Mouse (Mus musculus) large intestine, adult 2 months (tissue): ENCODE measurements around the gene Tnip1. TPM values are rescaled to one million over a fixed set of nuclear protein-coding genes. Genes with fewer than 3 reads are reported as not detected.

Experiments
- DNase-seq: peaks from one replicate; pipeline ENCODE4 v3.0.0-alpha.2; 2012; ENCODE audit warnings: low read depth, low spot score
- WGBS: fragments of 180-500 bp; shearing (Covaris S2); methylation state at CpG from one replicate; pipeline ENCODE4 v1.1.7; 2018; 5-methylcytosine and 5-hydroxymethylcytosine counted together
- polyA plus RNA-seq: library from polyadenylated mRNA; depleted of rRNA; stranded (reverse); fragments of >200 nt; gene quantifications from 2 replicates; pipeline ENCODE4 v1.2.3, GENCODE M21; 2012

Tnip1 gene
- polyA plus RNA-seq, 1 experiment: 49.6 TPM

DNA sequence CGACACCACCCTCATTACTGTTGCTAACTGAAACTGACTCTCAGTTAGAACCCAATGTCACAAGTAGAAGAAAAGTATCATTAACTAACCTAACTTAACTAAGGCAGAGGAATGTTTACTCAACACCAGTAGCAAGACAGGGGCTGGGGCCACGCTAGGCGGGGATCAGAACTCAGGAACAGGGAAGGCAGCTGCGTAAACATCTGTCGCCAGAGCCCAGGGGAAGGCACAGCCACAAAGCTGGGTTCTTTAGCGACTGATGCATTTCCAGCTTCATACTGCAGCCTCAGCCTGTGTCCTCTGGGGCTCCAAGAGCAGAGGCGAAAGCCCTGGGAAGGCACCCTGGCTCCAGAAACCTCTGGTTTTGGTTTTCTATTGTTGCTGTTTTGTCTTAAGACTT is 70.6 kb downstream of the Tnip1 start:
- 40% methylated on average over 7 of the region's 7 CpGs for WGBS
- DNase-seq: no peak

DNA sequence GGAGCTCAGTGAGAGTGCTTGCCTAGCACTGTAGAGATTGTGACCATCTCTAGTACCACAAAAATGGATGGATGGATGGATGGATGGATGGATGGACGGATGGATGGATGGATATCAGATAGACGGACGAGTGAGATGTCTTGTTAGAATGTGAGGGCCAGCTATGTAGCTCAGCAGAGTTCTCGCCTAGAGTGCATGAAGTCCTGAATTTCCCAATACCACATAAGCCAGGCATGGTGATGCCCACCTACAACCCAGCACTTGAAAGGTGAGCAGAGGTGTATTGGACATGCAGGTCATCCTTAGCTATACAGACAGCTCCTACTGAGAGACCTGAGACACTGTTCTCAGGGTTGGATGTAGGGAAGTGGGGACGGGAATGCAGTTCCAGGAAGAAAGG is 71.4 kb downstream of the Tnip1 start:
- 94% methylated on average over 5 of the region's 5 CpGs for WGBS
- DNase-seq: no peak

DNA sequence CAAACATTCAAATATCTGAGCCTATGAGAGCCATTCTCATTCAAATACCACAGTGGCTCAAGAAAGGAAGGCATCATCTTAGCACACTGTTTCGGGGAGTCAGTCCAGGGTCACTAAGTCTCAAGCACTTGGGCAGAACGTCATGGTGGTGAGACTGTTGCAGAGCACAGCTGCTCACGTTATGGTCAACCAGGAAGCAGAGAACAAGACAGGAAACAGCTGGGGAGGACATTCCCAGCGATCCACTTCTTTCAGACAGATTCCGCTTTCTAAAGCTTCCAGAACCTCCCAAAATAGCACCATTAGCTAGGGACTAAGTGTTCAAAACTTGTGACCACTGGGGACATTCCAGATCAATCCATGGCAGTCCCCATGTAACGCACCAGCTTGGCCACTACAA is 74.8 kb downstream of the Tnip1 start:
- DNase-seq: no peak
- WGBS: 71% methylated on average over 6 of the region's 6 CpGs

DNA sequence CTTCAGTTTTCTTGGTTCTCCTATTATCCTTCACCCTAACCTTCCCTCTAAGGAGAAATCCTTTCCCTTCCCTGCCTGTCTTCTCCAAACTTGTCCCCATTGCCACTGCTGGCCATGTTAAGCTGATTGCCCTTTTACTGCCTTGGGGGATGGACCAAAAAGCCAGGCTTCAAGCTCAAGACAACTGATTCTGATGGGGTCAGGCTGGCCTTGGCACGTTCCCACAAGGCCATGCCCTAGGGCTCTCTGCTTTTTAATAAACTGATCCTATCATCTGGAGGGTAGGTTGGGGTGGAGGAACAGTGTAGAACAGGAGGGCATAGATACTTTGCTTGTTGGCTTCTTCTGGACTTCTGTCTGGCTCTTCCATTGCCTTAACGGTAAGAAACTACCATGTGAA is 77.3 kb downstream of the Tnip1 start:
- 92% methylated on average over 2 of the region's 2 CpGs for WGBS
- no peak for DNase-seq

DNA sequence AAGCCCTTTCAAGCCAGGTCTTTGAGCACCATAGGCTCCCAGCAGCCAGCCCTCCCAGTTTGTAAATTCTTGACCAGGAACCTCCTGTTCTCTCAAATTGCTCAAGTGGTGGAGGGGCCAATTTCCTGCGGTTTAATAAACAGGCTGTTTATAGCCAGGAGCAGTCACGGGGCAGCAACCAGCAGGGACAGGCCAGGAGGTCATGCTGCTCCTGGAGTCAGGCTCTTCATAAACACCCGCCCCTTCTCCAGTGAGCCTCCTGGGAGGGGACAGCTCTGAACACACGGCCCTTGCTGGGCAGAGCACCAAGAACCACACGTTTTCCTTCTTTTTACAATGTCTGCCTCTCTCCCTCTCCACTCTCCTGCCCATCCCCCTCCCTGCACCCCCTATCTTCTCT is 77.8 kb downstream of the Tnip1 start:
- WGBS: 12% methylated on average over 5 of the region's 5 CpGs
- DNase-seq: no peak

DNA sequence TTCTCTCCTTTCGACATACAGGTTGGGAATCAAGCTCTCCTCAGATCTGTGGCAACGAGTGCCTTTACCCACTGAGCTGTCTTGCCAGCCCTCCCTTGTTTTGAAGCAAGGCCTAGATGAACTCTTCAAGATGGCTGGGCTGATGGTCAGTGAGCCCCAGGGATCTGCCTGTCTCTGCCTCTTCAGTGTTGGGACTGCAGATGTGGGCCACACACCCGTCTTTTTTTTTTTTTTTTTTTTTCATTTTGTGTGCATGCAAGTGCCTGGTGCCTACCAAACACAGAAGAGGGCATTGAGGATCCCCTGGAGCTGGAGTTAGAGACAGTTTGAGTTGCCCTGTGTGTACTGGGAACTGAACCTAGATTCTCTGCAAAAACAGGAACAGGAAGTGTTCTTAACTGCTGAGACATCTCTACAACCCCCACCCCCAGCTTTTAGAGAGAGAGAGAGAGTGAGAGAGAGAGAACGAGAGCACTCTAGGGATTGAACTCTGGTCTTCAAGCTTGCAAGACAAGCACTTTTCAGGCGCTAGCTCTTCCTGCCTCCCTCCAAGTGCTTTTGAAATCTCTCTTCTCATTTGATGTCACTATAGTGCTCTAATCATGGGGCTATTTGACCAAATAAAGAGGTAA is 78.4 kb downstream of the Tnip1 start:
- WGBS: 70% methylated on average over 5 of the region's 5 CpGs
- DNase-seq: no peak

DNA sequence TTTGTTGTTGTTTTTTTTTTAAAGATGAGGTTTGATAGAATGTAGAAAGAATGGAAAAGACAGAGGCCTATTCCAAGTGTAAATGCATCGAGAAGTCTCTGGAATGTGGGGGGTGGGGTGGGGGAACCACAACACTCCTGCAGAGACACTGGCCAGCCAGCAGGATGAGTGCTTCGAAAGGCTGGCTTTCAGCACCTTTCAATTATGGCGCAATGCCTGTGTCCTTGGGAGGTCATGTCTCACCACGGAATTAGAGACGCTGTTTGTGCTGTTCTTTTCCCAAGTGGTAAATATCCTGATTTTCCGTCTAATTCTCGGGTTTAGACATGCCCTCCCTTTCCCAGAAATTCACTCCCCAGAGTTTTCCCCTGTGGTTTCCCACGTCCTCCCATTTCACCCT is 80.0 kb downstream of the Tnip1 start:
- DNase-seq: no peak
- 74% methylated on average over 8 of the region's 8 CpGs for WGBS

DNA sequence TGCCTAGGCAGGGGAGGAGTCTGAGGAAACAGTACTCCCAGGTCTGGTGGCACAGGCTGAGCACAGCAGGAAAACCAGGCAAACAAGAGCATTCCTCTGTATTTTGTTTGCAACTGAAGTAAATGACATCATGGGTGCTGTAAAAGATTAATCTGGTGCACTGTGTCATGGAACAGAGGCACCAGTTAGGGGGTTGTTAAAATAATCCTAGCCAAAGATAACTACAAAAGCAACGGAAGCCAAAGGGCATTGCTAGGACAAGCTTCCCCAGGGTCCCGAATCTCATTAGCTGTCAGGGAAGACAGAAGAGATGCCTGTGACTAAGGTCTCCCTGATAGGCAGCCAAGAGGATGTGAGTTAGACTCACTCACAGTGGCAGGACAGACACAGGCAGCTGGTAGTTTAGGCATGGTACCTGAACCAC is 81.7 kb downstream of the Tnip1 start:
- 12% methylated on average over 2 of the region's 2 CpGs for WGBS

DNA sequence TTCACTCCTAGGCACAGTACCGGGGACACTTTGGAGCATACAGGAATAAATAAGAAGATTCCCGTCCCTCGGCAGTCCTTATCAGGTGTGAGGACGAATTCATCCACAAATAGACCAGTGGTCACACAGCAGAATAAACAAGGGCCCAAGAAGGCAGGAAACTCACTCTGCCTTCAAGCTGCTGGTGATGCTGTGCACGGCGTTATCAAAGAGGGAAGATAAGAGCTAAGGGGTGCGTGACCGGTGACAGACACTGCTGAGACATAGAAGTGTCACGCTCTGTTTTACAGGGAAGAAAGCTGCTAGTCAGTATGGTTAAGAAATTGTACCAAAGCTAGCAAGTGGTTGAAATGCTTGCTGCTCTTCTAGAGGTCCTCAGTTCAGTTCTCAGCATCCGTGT is 82.8 kb downstream of the Tnip1 start:
- DNase-seq: no peak
- WGBS: 86% methylated on average over 10 of the region's 10 CpGs

More for the DNA sequence above, 81.7 kb downstream of the Tnip1 start:
- no peak for DNase-seq

DNA sequence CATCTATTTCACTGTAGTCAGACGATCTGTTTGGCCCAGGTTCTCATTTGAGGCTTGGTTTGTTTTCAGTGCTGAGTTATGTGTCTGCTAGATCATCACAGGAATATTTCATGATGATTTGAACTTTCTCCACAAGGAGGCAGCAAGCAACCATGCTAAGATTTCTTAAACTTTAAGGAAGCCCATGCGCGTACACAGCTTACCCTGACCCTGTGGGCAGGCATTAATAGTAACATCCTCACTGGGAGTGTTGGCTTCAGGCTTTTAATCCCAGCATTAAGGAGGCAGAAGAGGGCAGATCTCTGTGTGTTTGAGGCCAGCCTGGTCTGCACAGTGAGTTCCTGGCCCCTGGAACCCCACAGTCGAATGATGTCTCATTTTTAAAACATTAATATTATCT is 83.3 kb downstream of the Tnip1 start:
- DNase-seq: no peak
- WGBS: 31% methylated on average over 4 of the region's 4 CpGs

DNA sequence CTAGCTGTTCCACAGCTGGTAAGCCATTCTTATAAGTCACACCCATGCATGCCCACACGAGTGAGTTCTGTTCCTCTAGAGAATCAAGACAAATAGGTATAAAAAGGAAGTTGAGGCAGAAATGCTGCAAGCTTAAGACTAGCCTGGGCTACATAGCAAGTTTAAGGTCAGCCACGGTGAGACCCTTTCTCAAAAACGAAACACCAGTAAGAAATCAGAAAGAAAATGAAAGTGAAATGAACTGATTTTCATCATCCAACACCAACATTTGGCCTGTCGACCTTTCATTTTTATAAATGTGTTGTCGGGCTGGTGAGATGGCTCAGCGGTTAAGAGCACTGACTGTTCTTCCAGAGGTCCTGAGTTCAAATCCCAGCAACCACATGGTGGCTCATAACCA is 83.8 kb downstream of the Tnip1 start:
- 65% methylated on average over 6 of the region's 6 CpGs for WGBS
- DNase-seq: no peak

DNA sequence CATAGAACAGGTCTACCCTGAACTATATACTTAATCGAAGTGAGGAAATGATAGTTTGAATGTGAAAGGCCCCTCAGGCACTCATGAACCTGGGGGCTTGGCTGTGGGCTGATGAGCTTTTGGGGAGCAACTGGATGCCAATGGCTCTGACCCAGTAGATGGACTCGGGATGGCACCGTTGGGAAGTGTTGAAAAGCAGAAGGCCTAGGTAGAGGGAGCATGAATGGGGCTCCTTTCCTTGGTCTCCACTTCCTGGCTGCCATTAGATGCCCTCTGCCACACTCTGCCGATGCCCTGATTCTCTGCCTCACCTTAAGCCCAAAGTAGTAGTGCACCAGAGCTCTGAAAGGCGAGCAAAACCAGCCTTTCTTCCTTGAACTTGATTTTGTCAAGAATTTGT is 86.7 kb downstream of the Tnip1 start:
- no peak for DNase-seq
- 88% methylated on average over 5 of the region's 5 CpGs for WGBS

DNA sequence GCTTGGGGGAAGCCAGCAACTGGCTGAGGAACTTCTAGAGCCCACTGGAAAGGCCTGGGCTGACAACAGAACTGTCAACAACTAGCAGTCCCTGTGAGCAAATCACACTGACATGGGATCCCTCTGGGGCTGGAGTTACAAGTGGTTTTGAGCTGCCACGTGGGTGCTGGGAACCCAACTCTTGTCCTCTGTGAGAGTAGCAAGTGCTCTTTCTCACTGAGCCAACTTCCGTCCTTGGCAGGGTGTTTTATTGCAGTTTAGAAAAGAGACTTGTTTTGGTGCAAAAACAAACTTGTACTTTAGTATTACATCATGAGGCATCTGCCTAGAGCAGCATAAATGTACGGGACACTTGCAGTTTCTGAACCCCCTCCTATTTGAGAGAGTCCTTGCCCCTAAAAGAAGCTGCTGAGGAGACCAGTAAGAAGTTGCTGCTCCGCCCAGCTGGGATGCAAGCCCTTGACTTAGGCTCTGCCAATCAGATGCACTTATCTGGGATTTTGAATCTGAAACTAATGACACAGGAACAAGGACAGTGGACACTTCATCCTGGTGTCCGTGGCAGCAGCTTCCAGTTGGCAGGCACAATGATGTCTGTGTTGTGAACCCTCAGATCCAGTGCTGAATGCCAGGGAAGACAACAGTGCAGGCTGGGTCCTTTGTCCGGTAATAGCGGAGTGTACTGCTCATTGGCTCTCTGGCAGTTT is 90.7 kb downstream of the Tnip1 start:
- 55% methylated on average over 7 of the region's 7 CpGs for WGBS
- DNase-seq: no peak

DNA sequence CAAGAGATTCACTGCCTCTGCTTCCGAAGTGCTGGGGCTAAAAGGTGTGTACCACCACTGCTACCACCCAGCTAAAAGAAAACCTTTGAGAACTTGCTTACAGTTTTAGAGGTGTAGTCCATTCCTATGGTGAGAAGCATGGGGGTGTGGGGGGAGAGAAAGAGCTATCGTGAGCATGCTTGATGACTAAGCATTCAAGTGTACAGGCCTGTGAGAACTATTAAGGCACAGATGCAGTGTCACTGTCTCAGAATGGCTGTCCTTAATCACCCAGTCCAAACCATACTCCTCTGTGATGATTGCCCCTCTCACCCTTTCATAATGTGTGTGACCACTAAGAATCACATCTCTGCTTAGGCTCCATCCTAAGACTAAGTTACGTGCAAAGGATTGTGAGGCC is 93.4 kb downstream of the Tnip1 start:
- DNase-seq: no peak
- WGBS: 66% methylated on average over 3 of the region's 3 CpGs

DNA sequence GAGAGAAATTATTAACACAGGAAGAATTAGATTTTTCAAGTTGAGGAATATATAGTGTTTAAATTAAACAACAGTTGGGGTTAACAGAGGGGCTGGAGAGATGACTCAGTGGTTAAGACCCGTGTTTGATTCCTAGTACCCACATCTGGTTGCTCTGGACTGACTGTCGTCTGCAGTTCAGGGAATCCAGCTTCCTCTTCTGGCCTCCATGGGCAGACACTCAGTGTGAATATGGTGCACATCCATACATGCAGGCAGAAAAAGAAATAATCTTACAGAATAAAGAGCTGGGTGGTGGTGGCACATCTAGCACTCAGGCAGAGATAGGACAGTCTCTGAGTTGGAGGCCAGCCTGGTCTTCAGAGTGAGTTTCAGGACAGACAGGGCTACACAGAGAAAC is 94.3 kb downstream of the Tnip1 start:
- DNase-seq: no peak
- WGBS: 37% methylated on average over 2 of the region's 2 CpGs

DNA sequence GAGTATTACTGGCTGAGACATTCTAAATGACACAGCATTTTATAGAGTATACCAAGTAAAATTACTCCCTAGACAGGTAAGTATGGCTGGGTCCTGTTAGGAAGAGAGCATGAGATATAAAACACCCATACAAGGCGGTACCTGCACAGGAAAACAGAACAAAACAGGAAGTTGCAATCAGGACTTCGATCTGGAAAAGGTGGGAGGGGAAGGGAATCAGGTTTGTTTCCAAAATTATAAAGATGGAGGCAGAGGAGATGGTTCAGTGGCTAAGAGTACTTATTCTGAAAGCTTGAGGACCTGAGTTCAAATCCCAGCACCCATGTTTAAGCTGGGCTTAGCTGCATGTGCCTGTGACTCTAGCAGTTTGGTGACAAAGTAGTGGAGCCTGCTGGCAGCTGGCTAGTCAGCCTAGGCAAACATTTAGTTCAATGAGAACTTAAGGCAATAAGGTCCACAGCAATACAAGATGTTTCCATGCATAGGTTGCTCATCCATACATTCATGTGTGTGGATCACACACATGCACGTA is 94.7 kb downstream of the Tnip1 start:
- WGBS: 44% methylated on average over 3 of the region's 3 CpGs
- DNase-seq: no peak

DNA sequence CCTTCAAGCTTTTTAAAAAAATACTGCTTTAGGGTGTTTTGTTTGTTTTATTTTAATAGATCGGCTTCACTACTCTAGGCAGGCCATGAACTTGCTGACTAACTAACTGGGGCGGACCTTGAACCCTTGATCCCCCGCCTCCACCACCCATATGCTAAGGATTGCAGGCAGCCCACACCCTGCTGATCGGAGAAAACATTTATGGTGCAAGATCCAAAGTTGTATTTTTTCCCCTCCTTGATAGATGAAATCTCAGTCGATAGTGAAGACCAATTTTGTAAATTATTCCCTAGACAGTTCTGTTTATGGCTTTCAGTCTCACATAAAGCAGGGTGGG is 95.7 kb downstream of the Tnip1 start:
- peak; percentile 85 for DNase-seq
- 1% methylated on average over 5 of the region's 5 CpGs for WGBS

DNA sequence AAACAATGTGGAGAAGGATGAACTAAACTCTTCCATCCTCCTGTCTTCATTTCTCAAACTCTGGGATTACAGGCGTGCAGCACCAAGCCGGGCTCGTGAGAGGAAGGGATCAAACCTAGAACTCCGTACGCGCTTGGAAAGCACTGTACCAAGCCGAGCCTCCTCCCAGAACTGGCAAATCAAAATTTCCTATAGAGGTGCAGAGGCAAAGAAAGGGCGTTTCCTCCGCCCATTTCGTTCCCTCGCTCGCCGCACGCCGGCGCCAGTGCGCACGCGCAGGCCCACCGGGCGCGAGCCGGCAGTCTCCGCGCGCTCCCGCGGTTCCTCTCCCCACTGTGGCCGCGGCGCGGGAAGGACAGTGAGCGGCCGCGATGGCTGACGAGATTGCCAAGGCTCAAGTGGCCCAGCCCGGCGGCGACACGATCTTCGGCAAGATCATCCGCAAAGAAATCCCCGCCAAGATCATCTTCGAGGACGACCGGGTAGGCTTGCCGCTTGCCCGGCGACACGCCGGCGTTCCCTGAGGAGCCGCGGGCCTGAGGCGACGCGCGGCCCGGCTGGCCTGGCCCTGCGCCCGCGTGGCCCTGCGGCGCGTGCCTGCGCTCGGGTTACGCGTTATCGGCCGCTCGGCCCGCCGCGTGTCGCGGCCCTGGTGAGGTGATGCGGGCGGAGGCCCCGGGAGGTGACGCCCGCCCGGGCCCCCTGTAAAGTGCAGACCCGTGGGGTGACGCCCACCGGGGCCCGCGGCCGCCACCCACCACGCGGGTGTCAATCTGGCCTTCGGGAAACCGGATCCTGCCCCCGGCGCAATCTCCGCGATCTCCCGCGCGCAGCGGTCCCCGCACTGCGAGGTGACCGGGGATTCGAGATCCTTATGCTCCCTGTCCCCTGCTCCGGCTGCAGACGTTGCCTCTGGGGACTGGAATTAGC is 96.3 kb downstream of the Tnip1 start, which contains the start of gene Hint1:
Gene Hint1, plus strand, starts transcription at position 265 of the 930 bp plus-strand sequence.
- WGBS: under 1% methylated on average over 107 of the region's 107 CpGs
- no peak for DNase-seq

DNA sequence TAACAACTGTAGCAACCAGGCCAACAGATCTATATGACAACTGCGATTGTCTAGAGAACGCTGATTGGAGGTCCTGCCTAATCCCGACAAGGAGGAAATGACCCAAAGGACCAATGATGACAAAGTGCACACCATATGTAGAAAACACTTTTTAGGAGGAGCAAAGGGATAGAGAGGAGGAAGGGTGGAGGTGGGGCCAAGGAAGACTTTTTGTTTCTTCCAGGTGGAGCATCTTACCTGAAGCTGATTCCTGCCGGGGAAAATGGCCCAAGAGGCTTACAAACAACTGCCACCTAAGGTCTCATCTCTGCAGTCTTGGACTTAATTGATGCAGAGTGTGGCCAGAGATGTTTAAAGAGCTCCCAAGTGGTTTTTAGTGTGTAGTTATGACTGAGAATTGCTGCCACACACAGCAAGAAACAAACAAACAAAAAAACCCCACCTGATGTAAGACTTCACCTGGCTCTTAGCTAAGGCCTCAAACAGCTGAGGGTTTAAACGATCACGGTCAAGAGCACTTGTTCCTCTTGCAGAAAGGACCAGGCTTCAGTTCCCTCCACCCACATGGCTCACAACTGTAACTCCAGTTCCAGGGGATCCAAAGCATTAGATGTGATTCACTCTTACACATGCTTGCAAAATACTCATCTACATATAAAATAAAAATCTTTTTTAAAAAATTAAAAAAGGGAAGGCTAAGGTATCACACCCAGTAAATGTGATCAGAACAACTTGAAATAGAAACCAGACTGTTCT is 97.2 kb downstream of the Tnip1 start:
- WGBS: 50% methylated on average over 6 of the region's 6 CpGs
- no peak for DNase-seq
